Mouse (Mus musculus) lung, postnatal 36 days (tissue): ENCODE measurements at regions not wholly inside any gene's neighbourhood (a gene's known extent, or its start where the extent isn't known, plus 50 kb on each side); places are given as distances from the start of the nearest gene placed in this dataset.
A peak's percentile ranks its signal among the peaks of the same experiment; 100 is the strongest.
"Not testable (repeated sequence)": the region's sequence is repeated elsewhere in the genome, so short reads cannot be mapped to it uniquely, and the experiment has no call there.

Experiments used
- DNase-seq: peaks from one replicate; pipeline ENCODE4 v3.0.0; 2022; ENCODE audit warnings: mixed read lengths

DNA sequence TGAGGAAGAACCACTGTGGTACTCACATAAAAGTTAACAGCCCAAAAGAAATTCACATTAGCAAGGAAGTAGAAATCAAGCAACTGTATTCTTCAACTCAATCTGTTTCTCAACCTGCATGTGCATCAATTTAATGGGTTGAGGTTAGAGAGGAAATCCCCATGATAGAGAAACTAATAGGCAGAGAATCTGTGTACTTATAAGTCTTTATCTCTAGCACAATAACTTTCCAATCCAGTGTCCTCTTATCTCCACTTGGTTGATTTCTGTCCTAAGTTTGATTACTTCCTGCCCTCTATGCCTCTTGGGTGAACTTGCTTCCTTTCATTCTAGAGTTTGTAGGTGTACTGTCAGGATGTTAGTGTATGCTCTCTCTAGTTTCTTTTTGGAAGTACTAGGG, 925.6 kb upstream of the Zfp386 start:
- DNase-seq, result no peak

DNA sequence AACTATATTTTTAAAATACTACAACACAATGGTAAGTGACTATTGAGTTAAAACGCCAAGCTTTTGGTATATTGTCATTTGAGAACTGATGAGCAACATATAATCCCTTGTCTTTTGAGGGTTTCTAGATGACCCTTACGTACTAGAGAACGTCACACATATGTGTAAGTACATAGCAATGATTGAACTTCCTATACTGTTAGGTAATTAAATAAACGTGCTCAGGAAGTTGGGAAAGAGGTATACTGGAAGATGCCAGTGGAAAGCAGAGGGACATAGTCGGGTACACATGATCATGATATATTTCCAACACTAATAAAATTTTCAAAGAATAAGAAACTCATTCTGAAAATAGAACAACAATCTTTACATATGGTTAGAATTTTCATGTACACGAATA, 914.6 kb upstream of the Zfp386 start:
- not testable (repeated sequence) for DNase-seq

GRCm38 (mm10) chr12:115145407-115145806, 902.1 kb upstream of the Zfp386 start:
- DNase-seq, result not testable (repeated sequence)

DNA sequence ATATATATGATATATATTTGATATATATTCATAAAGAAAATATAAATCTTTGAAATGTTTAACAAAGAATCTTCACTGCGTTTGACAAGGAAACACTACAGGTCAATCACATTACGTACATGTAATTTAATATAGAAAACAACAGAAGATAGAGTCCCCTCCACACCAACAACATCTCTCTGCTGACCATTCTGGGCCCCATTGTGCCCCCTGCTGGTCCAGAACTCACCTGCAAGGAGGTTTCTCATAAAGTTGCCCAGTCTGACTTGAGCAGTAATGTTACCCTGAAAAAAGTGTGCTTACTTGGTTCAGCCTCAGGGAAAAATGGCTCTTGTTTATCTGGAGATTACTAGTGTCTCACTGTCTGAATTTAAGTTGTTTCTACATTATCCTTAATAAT, 901.1 kb upstream of the Zfp386 start:
- not testable (repeated sequence) for DNase-seq

GRCm38 (mm10) chr12:115151967-115152366, 895.6 kb upstream of the Zfp386 start:
- not testable (repeated sequence) for DNase-seq

DNA sequence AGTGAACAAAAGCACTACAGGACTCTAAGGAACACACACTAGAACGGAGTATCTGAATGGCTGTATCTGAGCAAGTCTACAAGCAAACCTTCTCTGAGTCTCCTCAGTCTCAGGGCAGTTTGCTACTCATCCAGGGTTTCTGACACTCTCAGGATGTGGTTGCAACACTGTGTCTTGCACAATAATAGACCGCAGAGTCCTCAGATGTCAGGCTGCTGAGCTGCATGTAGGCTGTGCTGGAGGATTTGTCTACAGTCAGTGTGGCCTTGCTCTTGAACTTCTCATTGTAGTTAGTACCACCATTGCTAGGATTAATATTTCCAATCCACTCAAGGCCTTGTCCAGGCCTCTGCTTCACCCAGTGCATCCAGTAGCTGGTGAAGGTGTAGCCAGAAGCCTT, 889.3 kb upstream of the Zfp386 start:
- peak; percentile 16 for DNase-seq

GRCm38 (mm10) chr12:115158717-115159232, 888.7 kb upstream of the Zfp386 start:
- DNase-seq, result not testable (repeated sequence)

- DNase-seq, result peak; percentile 13
Measured at GRCm38 (mm10) chr12:115165499-115165898, 882.0 kb upstream of the Zfp386 start.

DNA sequence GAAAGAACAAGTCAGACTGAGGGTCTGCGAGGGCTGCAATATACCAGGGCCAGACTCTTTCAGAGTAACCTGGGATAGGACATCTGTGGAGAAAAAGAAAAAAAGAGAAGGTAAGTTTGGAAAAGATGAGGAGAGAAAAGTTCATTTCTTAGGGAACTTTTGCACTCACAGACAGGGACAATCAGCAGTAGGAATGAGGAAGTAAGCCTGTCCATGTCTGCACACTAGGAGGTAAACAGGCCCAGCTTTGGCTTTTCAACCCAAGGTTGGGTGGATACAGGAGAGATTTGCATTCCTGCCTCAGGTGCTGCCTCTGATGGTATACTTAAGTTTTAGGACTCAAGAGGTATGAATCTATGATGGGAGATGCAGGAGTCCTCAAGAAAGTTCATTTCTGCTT, 881.5 kb upstream of the Zfp386 start:
- DNase-seq, result not testable (repeated sequence)

GRCm38 (mm10) chr12:115193482-115194103, 853.9 kb upstream of the Zfp386 start:
- DNase-seq, result peak; percentile 15

DNA sequence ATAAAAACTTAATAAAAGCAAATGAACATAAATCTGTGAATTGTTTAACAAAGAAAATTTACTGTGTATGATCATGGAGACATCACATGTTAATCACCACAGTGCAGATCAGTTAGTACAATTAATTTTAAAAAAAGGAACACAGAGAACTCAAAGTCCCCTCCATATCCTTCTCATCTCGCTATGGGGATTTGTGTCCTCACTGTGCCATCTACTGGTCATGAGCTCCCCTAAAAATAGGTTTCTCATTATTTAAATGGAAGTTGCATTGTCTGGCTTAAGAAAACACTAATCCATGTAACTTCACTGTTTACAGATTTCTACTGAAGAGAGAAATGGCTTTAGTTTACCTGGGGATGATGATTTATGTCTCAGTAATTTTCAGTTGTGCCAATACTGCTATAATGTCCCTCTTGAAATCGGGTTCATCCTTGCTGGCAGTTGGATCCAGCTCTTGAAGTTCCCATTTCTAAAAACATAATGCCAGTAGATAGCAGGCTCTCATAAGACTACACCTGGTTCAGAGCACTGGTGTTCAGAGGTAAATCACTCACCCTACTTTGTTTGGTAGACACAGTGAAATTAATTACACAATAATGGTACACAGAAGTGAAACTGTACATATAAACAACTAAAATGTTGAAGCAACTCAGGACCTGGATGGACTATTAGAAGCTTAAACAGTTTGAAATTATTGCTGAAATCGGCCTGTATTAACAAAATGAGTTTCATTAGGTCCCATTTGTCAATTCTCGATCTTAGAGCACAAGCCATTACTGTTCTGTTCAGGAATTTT, 850.0 kb upstream of the Zfp386 start:
- DNase-seq, result no peak

GRCm38 (mm10) chr12:115207833-115208448, 839.6 kb upstream of the Zfp386 start:
- DNase-seq, result peak; percentile 4

- DNase-seq, result no peak
Measured at GRCm38 (mm10) chr12:115222671-115223070, 824.9 kb upstream of the Zfp386 start.

DNA sequence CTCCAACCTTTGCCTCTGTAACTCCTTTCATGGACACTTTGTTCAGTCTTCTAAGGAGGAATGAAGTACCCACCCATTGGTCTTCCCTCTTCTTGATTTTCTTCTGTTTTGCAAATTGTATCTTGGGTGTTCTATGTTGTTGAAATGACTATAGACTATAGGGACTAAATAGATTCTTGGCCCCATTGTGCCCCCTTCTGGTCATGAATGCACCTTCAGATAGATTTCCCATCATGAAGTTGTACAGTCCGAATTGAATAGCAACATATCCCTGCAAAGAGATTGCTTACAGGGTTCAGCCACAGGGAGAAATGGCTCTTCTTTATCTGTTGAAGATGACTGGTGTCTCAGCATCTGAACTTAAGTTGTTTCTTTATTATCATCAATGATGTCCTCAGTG, 817.6 kb upstream of the Zfp386 start:
- DNase-seq, result no peak

DNA sequence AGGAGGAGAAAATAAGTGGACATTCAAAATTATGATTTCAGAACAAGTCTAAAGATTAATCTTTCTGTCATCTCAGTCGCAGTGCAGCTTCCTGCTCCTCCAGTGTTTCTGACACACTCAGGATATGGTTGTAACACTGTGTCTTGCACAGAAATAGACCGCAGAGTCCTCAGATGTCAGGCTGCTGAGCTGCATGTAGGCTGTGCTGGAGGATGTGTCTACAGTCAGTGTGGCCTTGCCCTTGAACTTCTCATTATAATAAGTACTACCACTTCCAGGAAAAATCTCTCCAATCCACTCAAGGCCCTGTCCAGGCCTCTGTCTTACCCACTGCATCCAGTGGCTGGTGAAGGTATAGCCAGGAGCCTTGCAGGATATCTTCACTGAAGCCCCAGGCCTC, 804.9 kb upstream of the Zfp386 start:
- peak; percentile 1 for DNase-seq

- DNase-seq, result not testable (repeated sequence)
Measured at GRCm38 (mm10) chr12:115247298-115247697, 800.2 kb upstream of the Zfp386 start.

- peak; percentile 2 for DNase-seq
Measured at GRCm38 (mm10) chr12:115257802-115258201, 789.7 kb upstream of the Zfp386 start.

DNA sequence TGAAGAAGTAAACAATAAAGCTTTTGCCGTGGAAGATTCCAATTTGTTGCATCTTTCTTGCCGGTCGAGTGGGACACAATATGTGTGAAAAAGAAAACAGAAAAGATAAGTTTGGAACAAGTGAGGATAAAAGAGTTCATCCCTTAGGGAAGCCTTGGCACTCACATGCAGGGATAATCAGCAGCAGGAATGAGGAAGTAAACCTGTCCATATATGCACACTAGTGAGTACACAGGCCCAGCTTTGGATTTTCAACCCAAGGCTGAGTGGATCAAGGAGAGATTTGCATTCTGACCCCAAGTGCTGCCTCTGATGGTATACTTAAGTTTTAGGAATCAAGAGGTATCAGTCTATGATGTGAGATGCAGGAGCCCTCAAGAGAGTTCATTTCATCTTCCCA, 788.8 kb upstream of the Zfp386 start:
- DNase-seq, result no peak

GRCm38 (mm10) chr12:115262431-115262830, 785.1 kb upstream of the Zfp386 start:
- DNase-seq, result peak; percentile 25

- DNase-seq, result not testable (repeated sequence)
Measured at GRCm38 (mm10) chr12:115276749-115277148, 770.8 kb upstream of the Zfp386 start.

GRCm38 (mm10) chr12:115293772-115294171, 753.8 kb upstream of the Zfp386 start:
- DNase-seq, result not testable (repeated sequence)

GRCm38 (mm10) chr12:115298041-115298440, 749.5 kb upstream of the Zfp386 start:
- peak; percentile 6 for DNase-seq

DNA sequence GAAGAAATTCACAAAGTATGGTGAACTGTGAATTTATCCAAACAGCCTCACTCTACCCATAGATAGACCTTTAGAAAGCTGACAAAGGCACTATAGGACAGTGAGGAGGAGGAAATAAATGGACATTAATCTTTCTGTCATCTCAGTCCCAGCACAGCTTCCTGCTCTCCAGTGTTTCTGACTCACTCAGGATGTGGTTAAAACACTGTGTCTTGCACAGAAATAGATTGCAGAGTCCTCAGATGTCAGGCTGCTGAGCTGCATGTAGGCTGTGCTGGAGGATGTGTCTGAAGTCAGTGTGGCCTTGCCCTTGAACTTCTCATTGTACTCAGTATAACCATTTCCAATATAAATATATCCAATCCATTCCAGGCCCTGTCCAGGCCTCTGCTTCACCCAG, 735.6 kb upstream of the Zfp386 start:
- DNase-seq, result no peak

- DNase-seq, result not testable (repeated sequence)
Measured at GRCm38 (mm10) chr12:115312604-115313003, 734.9 kb upstream of the Zfp386 start.
